Mouse (Mus musculus) v-Abl transformed pro-B cells (cell line): ENCODE data around the gene Rab11b.
"Not testable (repeated sequence)": the region's sequence is repeated elsewhere in the genome, so short reads cannot be mapped to it uniquely, and the experiment has no call there.

Source experiments
- in situ Hi-C, 2 experiments: fragments of 400-800 bp; cut with MboI; formaldehyde crosslinking; loops; one replicate each; pipeline ENCODE4 v1.15.1; 2025; ENCODE audit not compliant: unreplicated experiment in 2 of 2

The Rab11b gene

DNA sequence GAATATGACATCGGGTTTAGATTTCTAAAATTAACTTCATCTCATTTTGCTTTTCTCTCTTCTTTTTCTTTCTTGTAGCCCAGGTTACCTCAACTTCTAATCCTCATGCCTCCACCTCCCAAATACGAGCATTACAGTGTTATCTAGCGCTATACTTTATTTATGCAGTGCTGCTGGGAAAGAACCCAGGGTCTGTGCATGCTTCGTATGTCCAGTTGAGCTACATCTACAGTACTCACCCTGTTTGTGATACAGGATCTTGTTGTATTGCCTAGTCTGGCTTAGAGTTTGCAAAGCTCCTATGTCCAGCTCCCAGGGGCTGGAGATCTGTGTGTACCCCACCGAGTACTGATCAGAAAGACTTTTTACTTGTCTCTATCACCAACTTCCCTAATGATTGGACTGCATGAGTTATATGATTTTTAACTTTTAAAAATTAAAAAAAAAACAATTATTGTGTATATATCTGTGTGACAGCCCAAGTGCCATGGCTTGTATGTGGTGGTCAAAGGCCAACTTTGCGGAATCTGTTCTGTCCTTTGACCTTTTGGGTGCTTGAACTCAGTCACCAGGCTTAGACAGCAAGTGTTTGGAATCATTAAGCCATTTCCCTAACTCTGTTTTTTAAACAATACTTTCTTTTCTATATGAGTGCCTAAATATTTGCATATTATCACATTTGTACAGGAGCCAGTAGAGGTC, 13.7 kb upstream of the Rab11b start:
- in situ Hi-C loops, result no loop called here

DNA sequence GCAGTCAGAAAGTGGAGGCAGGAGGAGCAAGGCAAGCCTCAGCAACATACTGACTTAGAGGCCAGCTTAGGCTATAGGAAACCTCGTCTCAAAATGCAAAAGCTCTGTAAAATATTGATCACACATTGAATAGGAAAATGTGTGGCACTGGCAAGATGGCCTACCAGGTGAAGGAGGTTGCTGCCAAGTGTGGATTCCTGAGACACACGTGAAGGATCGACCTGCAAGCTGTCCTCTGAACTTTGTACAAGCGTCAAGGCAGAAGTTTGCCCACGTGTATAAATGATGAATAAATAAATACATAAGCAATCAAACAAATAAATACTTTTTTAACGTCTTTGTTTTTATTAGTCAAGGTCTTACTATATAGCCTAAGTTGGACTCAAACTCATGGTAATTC, 13.1 kb upstream of the Rab11b start:
- in situ Hi-C loops, result no loop called here

DNA sequence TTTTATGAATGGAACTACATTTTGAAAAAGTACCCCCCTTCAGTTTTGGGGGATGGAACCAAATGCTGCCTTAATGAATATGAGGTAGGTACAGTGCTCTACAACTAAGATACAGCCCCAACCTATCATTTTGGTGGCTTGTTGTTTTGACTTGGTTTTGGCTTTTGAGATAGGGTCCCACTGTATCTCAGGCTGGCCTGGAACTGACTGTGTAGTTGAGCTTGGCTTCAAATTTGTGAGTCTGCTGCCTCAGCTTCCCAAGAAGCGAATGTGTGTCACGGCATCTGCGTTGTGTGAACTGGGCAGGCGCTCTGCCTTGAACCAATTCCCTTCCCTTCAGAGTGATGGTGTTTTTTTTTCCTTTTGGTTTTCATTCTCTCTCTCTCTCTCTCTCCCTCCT, 11.3 kb upstream of the Rab11b start:
- in situ Hi-C loops, result no loop called here

DNA sequence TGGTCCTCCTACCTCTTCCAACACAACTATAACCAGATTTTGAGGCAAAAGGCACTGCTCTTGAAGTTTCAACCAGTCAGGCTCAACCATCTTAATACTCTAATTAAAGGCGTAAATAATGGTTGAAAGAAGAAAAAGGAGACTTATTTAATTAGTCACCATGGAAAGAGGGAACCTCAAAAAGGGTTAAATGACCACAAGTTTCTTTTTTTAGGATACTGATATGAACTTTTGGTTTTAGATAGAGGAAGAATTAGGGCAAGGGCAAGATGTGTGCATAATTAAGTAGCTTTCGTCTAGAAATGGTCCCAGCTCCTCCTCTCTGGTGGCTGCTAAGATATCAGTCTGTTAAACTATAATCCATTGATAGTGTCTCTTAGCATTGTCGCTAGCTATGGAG, 6.1 kb upstream of the Rab11b start:
- in situ Hi-C loops, result no loop called here

DNA sequence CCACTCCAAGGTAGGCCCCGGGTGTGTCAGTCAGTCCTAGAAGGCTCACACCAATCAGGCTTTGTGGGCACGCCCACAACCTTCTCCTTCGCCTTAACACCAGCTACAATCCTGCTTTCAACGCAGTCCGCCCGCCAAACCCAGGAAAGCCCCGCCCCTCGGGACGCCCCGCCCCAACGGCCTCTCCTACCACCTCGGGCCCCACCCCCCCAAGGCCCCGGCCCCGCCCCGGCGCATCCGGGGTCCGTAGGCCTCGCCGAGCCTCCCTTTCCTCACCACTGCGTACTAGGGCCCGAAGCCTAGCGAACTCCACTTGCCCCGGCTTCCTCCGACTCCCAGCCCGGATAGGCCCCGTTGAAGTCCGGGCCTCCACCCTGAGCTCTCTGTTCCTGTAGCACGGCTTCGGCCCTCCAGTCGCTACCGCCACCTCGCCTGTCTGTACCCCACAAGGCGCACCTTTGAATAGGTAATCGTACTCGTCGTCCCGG, 519 bp downstream of the Rab11b start:
- in situ Hi-C loops, result no loop called here

DNA sequence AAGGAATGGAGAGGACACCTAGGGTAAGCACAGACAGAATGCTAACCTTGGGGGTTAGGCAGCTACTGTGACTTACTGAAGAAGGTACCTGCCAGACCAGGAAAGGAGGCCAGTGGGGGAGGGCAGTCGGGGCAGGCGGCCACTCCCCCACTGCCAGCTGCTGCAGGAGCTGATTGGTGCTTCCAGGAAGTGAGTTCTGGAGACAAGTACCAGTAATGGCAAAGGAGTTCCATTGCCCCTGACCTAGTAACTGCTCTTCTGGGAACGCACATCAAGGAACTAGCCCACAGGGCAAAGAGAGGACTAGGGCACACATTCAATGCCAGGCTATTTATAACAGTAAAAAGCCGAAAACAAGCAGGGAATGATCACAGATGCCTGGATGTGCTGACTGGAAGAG, 3.1 kb downstream of the Rab11b start:
- in situ Hi-C loops, result no loop called here

DNA sequence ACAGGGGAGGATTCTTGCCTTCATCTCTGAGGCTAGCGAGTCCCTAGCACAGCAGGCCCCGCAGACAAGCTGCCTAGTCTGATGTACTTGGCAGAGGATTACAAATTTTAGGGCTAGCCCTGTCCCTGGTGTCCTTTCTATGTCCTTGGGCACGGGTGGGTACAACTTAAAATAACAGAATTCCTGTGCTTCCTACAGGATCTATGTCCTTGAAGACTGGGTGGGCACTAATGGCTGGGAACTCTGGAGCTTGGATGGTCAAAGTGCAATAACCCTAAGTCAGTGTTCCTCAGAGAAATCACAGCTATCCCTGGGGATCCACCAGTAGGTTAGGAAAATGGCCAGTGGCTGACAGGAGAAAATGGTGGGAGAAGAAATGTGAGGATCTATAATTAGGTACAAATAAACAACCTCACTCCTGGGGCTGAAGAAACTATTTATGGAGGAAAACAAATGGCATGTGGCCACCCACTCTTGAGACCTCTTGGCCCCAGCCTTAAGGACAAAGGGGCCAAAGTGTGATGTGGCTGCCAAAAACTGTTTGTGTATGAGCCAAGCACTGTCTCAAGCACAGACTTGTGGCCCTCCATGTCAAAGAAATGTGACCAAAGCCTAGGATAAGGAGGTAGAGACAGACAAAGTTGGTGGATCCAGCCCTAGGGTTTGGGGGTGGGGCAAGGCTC, 4.1 kb downstream of the Rab11b start:
- in situ Hi-C loops, result no loop called here

DNA sequence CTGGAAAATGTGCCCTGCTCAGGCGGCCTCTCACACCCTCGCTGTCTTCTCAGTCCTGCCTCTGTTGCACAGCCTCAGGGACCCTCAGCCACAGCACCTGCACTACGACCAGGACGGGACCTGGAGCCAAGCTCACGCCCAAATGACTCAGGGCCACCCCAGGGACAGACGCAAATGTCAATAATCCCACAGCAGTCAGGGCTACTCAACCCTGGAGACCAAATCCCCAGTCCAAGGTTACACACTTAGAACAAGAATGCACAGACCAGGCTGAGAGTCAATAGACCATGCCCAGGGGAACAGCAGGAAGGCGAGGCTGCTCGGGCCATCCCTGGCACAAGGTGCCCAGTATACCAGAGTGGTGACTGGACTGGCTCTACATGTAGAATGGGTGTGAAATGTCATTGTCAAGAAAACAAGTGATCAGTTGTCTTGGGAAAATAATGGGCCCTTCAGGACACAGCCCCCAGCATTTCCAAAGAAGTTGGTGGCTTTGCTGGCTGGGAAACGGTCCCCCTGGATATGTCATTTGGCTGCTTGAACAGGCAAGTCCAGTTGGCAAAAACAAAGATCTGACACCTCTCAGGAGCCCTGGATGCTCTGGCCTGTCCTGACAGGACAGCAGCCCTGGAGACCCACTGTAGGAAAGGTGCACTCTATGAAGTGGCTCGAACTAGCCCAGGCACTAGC, 4.8 kb downstream of the Rab11b start:
- in situ Hi-C loops, result no loop called here

DNA sequence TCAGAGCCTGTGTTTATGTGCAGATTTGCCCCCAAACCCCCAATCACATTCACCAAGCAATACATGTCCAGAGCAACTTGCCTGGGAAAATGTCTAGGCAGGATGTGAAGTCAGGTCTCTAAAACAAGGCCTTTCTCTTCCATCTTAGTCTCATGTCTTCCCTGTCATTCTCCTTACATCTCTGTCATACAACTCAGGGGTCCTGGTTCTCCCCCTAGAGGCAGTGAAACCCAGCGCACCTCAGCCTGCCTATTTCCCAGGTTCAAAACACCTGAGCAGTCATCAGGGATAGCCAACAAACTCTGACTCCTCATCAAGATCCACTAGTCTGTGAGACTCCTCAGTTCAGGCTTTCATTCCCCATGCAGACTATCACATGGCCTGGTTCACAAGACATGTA, 5.7 kb downstream of the Rab11b start:
- in situ Hi-C loops, result loop anchor here in 1 of 2 experiments (5.0 kb wide), 1 partner anchor 43 kb away; no protein-coding TSS in a partner anchor

DNA sequence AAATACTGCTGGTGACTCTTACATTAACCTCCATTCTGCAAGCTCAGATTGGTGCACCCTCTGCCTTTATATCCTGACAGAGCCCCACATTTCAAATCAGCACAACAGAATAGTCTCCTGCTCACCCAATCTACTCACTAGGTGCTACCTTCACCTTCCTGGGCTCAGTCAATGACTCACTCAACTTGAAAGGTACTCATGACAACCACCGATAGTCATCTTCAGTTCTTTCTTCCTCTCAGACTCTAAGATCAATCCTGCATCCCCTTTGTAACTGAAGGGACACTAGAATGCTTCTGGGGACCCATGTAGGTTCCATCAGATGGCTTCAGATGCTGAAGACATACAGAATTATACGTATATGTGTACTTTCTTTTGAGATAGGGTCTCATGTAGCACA, 8.0 kb downstream of the Rab11b start:
- in situ Hi-C loops, result loop anchor here in 1 of 2 experiments (5.0 kb wide), 1 partner anchor 45 kb away; no protein-coding TSS in a partner anchor

DNA sequence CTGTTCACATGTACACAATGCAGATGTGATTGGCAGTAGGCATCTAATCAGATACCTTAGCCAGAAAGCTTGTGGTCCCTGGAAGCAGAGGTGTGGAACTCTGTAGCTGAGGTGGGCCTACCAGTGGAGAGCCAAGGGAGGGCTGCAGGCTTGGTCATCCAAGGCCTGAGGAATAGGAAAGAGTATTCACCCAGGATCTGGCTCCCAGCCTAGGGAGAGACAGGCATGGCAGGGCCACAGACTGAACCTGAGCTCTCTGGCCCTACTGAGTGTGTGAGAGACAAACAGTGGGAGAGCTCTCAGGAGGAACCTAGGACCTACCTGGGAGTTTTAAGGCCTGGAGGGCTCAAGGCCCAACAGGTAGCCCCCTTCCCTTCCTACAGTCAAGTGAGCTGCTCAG, 9.1 kb downstream of the Rab11b start:
- in situ Hi-C loops, result loop anchor here in 1 of 2 experiments (5.0 kb wide), 1 partner anchor 46 kb away; no protein-coding TSS in a partner anchor

DNA sequence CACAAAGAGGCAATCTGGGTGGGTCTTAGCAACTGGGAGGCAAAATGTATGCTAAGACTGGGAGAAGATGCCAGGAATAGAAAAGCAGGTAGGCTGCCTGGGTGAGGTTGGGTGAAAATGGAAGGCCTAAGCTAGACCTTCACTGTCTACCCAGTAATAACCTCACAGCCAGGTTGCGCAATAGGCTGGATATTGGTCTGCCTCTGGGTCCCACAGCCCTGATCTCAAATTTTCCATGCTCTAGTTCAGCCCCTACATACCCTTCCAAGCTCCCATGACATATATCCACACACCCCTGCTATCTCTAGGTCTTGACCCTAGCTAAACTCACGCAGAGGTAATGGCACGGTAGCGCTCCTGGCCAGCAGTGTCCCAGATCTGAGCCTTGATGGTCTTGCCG, 10.9 kb downstream of the Rab11b start:
- in situ Hi-C loops, result loop anchor here in 1 of 2 experiments (10.0 kb wide), 1 partner anchor 45 kb away; no protein-coding TSS in a partner anchor

DNA sequence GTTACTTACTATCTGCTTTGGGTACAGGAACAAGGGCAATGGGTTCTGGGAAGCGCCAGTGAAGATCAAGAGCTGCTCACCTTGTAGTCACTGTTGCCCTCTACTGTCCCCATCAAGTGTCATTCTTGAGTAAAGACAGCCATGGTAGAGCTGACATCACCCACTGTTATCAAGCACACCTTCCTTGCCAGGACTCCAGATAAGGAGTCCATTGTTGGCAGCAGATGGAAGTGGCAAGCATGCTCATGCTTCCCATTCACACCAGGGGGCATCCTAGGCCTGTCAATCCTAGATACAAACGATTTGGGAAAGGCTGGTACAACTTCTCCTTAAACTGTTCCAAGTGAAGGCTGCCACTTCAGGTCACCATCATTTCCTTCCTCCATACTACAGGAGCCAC, 14.3 kb downstream of the Rab11b start:
- in situ Hi-C loops, result loop anchor here in 1 of 2 experiments (10.0 kb wide), 1 partner anchor 49 kb away; no protein-coding TSS in a partner anchor

DNA sequence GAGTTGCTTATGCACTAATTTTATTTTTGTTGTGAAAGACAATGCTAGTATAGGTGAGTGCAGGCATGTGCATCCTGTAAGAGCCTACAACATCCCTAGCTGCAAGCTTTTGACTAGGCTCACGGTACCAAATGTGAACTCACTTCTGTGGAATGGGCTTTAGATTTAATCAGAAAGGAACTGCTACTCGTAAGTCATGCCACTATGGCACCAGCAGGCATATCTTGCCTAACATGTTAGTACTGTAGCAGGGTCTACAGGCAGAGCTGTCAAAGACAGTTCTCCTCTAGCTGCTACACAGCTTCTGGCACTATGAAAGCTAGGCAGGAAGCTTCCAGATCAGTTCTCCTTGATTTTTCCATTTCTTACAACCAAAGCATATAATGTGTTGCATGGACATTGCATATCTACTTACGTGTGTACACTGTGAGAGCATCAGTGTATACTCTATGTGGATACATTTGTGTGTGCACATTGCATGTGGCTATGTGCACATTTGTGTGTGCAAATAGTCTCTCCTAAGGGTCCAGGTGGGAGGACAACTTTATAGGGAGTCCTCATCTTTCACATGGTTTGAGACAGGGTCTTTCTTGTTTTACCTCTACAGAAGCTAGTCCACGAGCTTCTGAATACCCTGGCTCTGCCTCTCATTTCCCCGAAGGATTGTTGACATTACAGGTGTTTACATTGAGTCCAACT, 15.5 kb downstream of the Rab11b start:
- in situ Hi-C loops, result loop anchor here in 1 of 2 experiments (10.0 kb wide), 1 partner anchor 50 kb away; no protein-coding TSS in a partner anchor

DNA sequence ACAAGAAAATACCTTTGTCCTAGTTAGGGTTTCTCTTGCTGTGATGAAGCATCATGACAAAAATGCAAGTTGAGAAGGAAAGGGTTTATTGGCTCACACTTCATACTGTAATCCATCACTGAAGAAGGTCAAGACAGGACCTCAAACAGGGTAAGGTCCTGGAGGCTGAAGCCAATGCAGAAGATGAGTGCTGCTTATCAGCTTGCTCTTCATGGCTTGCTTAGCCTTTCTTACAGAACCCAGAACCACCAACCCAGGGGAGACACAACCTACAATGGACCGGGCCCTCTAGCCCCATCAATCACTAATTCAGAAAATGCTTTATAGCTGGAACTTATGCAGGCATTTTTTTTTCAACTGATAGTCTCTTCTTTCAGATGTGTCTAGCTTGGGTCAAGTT, 17.9 kb downstream of the Rab11b start:
- in situ Hi-C loops, result loop anchor here in 1 of 2 experiments (10.0 kb wide), 1 partner anchor 52 kb away; no protein-coding TSS in a partner anchor

DNA sequence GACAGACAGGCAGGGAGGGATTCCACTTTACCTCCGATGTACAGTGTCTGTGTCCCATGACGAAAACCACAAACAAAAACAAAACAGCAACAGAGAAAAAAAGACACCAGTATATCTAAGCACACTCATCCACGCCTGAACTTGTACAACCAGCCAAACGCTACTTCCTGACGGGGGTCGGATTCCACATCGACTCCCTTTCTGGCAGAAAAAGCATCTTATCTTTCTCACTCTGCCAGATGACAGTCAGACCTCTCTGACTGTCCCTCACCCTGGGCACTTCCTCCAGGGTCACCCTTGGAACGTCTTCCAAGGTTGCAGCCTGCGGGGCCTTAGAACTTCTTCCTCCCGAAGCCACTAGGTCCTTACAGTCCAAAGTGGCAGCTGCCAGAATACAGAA, 26.8 kb downstream of the Rab11b start:
- in situ Hi-C loops, result not testable (repeated sequence)

DNA sequence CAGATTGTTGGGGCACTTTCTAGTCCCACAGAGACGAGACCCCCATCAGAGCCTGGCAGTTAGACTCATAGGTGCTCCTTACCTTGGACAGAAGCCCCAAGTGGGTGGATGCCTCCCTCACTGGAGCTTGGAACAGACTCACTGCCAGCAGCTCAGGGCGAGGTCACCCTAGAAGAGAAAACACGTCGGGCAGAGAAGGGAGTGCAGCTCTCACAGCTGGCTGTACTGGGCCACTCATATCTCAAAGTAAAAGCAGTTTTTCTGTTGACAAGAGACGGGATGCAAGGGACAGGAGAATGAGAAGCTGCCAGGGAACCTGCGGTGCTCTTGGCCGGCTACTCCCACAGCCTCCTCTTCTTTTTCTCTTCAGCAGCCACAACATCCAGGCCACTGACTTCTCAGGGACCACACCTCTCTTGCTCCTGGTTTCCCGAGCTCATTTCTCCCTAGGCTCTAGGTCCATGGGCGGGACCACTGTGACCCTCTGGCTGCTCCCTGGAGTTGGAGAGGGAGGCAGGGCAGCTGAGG, 27.7 kb downstream of the Rab11b start:
- in situ Hi-C loops, result not testable (repeated sequence)

DNA sequence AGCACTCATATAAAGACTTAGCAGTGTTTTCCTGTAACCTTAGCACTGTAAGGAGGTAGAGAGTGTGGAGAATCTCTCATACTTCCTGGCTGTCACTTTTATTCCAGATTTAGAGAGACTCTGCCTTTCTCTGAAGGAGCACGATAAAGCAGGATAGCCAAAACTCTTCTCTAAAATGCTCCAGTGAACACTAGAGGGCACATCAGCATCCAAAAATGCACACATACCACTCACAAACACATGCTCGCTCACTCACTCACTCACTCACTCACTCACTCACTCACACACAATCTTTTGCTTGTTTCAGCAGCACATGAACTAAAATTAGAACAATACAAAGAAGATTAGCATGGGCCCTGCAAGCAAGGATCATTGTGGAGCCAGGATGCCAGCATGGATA, 31.1 kb downstream of the Rab11b start:
- in situ Hi-C loops, result no loop called here

DNA sequence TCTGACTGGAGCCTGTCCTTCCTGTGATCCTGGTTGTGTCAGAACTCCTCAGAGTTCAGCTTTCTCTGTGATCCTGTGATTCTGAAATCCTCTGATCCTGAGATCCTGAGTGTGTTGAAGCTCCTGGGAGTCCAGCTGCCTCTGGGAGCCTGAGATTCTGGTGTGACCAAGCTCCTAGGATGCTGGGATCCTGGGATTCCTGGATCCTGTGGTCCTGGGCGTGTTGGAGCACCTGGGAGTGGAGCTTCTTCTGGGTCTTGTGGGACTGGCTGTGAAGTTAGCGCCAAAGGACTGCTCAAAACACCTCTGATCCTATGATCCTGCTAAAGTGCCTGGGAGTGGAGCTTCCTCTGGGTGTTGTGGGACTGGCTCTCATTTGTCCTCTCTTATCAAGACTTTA, 31.9 kb downstream of the Rab11b start:
- in situ Hi-C loops, result no loop called here

DNA sequence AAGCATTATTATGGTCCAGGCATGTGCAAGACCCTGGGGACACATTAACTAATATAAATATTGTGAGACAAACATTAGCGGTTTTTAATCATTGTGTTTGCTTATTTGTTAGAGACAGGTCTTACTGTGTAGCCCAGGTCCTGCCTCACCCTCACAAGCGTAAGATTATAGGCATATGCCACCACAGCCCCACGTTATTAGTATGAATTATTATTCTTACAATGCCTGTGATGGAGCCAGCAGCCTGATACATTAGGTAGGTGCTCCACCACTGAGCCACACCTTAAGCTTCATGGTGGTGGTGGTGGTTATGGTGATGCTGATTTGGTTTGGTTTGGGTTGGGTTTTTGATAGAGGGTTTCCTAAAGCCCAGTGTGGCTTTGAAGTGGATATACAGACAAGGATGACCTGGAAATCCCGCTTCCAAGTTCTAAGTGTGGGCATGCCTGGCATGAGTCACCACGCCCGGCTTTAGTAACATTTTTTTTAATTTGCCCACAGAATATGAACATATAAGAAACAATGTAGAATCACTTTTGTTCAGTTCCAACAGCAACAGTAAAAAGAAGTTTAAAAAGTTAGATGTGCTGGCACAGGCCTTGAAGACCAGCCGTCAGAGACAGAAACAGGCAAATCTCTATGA, 40.5 kb downstream of the Rab11b start:
- in situ Hi-C loops, result no loop called here
